Mouse (Mus musculus) hindbrain, embryonic 13.5 days (tissue): ENCODE measurements around the gene Clint1. TPM values are rescaled to one million over a fixed set of nuclear protein-coding genes. Genes with fewer than 3 reads are reported as not detected.
A peak's percentile ranks its signal among the peaks of the same experiment; 100 is the strongest.
"Not testable (repeated sequence)": the region's sequence is repeated elsewhere in the genome, so short reads cannot be mapped to it uniquely, and the experiment has no call there.

ENCODE experiments used
- ATAC-seq: fragments of 200-750 bp; cut with Nextera tagmentation; 2 replicates; pipeline ENCODE4 v1.8.0; 2017; ENCODE audit warnings: moderate TSS enrichment; ENCODE audit not compliant: low FRiP score
- H3K27ac ChIP-seq: fragments of 300-500 bp; sonication (generic); 2 replicates; pipeline ENCODE4 v1.5.1; 2015; ENCODE audit warnings: inconsistent platforms, mild to moderate bottlenecking, moderate library complexity
- H3K27me3 ChIP-seq: fragments of 300-500 bp; sonication (generic); 2 replicates; pipeline ENCODE4 v1.6.1; 2015; ENCODE audit warnings: mild to moderate bottlenecking, inconsistent platforms
- H3K36me3 ChIP-seq: fragments of 300-500 bp; sonication (generic); 2 replicates; pipeline ENCODE4 v1.6.1; 2015; ENCODE audit warnings: mild to moderate bottlenecking, inconsistent platforms
- H3K4me1 ChIP-seq: fragments of 300-500 bp; sonication (generic); replicated peaks from 2 replicates; pipeline ENCODE4 v1.6.1; 2015; ENCODE audit warnings: inconsistent platforms
- H3K4me2 ChIP-seq: fragments of 300-500 bp; sonication (generic); 2 replicates; pipeline ENCODE4 v1.6.1; 2015; ENCODE audit warnings: inconsistent platforms, mild to moderate bottlenecking, moderate library complexity
- H3K4me3 ChIP-seq: fragments of 300-500 bp; sonication (generic); 2 replicates; pipeline ENCODE4 v1.5.1; 2015; ENCODE audit warnings: mild to moderate bottlenecking, inconsistent platforms
- H3K9ac ChIP-seq: fragments of 300-500 bp; sonication (generic); 2 replicates; pipeline ENCODE4 v1.6.1; 2015; ENCODE audit warnings: mild to moderate bottlenecking, inconsistent platforms
- H3K9me3 ChIP-seq: fragments of 300-500 bp; sonication (generic); 2 replicates; pipeline ENCODE4 v1.6.1; 2016; ENCODE audit warnings: inconsistent platforms
- WGBS: fragments of 180-500 bp; shearing (Covaris S2); methylation state at CpG from one replicate; pipeline ENCODE4 v1.1.7; 2015; 5-methylcytosine and 5-hydroxymethylcytosine counted together
- polyA plus RNA-seq: library from polyadenylated mRNA; unstranded; fragments of >200 nt; fragmentation: Nextera tagmentation; extraction: Ambion mirVana; gene quantifications from 2 replicates; pipeline ENCODE4 v1.2.1, GENCODE M21; 2015

Clint1 gene
- polyA plus RNA-seq, 1 experiment from 2014 or later, result 48.1 TPM

GRCm38 (mm10) chr11:45873666-45874065, 21.8 kb downstream of the Clint1 start:
- peaks cover 4% of the 10 kb centered on the region; the same call in 1 of the 2 replicates for H3K36me3 ChIP-seq
- no peaks in the 10 kb centered on the region for H3K27me3 ChIP-seq
- H3K4me1 ChIP-seq, result 0 out of 2 replicates have a peak, but pooled peaks cover 3% of the 10 kb centered on the region
- no peak overlapping the region for H3K9ac ChIP-seq
- H3K4me3 ChIP-seq, result no peak overlapping the region
- H3K9me3 ChIP-seq, result no peaks in the 10 kb centered on the region
- ATAC-seq, result no peak
- 93% methylated on average over 1 of the region's 1 CpGs for WGBS
- H3K4me2 ChIP-seq, result no peak overlapping the region
- no peak overlapping the region for H3K27ac ChIP-seq

DNA sequence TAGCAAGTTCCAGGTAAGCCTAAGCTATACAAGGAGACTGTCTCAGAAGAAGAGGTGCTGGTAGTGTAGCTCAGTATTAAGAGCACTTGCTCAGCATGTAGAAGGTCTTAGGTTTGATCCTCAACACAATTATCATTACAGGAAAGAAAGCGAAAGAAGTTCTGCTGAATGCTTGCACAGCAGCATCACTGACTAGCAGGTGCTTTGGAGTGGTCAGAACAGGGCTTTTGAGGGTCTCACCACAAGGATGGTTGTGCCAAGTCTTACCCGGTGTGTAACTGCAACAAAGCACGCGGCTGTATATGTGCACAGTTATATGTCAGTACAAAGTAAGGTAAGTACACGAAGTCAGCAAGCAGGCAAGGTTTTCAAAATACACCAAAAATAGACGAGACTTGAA, 22.4 kb downstream of the Clint1 start:
- Histone ChIP-seq H3K36me3 (peaks cover 4% of the 10 kb centered on the region; the same call in 1 of the 2 replicates), H3K27me3 (no peaks in the 10 kb centered on the region), H3K4me1 (peaks cover 3% of the 10 kb centered on the region; the same call in 1 of the 2 replicates), H3K4me3 (no peak overlapping the region), H3K9me3 (no peaks in the 10 kb centered on the region), H3K27ac (no peak overlapping the region), H3K4me2 (no peak overlapping the region), H3K9ac (no peak overlapping the region)
- ATAC-seq, result no peak
- 98% methylated on average over 6 of the region's 6 CpGs for WGBS

DNA sequence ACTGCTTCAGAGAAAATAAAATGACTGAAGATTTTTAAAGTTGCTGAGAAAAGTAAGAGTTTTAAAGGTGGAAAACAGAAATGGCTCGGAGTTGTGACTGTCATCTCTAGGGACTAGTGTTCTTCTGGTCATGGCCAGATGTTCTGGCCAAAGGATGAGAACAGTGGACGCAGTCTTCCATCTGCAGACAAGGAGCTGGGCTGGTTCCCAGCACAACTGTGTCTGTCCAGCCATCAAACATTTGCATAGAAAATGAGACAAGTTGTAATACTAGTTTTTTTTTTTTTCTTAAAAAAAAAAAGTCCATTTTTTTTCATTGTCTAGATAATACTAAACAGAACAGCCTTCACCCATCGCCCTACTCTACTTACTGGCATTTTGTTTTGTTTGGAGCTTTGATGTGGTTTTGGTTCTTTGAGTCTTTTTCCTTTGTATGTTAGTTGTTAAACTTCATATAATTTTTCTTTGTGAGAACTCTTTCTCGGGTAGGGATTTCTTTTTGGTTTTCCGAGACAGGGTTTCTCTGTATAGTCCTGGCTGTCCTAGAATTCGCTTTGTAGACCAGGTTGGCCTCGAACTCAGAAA, 23.6 kb downstream of the Clint1 start:
- 95% methylated on average over 7 of the region's 7 CpGs for WGBS
- no peak overlapping the region for H3K9ac ChIP-seq
- no peak overlapping the region for H3K4me2 ChIP-seq

GRCm38 (mm10) chr11:45876036-45876435, 24.2 kb downstream of the Clint1 start:
- H3K9me3 ChIP-seq, result no peaks in the 10 kb centered on the region
- WGBS, result 91% methylated on average over 2 of the region's 2 CpGs
- no peak overlapping the region for H3K4me2 ChIP-seq
- H3K9ac ChIP-seq, result no peak overlapping the region
- no peak overlapping the region for H3K27ac ChIP-seq
- no peaks in the 10 kb centered on the region for H3K27me3 ChIP-seq
- H3K4me1 ChIP-seq, result peaks cover 10% of the 10 kb centered on the region
- ATAC-seq, result no peak
- H3K4me3 ChIP-seq, result no peak overlapping the region
- H3K36me3 ChIP-seq, result peaks cover 4% of the 10 kb centered on the region; the same call in 1 of the 2 replicates

More for the DNA sequence above, 23.6 kb downstream of the Clint1 start:
- H3K36me3 ChIP-seq, result peaks cover 4% of the 10 kb centered on the region; the same call in 1 of the 2 replicates
- no peak overlapping the region for H3K4me3 ChIP-seq
- no peaks in the 10 kb centered on the region for H3K27me3 ChIP-seq
- no peaks in the 10 kb centered on the region for H3K9me3 ChIP-seq
- ATAC-seq, result no peak
- H3K27ac ChIP-seq, result no peak overlapping the region
- peaks cover 4% of the 10 kb centered on the region for H3K4me1 ChIP-seq

DNA sequence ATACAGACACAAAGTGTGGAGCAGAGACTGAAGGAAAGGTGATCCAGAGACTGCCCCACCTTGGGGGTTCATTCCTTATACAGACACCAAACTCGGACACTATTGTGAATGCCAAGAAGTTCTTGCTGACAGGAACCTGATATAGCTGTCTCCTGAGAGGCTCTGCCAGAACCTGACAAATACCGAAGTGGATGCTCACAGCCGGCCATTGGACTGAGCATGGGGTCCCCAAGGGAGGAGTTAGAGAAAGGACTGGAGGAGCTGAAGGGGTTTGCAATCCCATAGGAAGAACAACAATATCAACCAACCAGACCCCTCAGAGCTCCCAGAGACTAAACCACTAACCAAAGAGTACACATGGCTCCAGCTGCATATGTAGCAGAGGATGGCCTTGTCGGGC, 27.5 kb downstream of the Clint1 start:
- H3K9ac ChIP-seq, H3K4me2 ChIP-seq, H3K27ac ChIP-seq, H3K36me3 ChIP-seq, H3K9me3 ChIP-seq, ATAC-seq, H3K4me3 ChIP-seq, H3K27me3 ChIP-seq: not testable (repeated sequence)
- peaks cover 21% of the 10 kb centered on the region for H3K4me1 ChIP-seq
- WGBS, result 78% methylated on average over 4 of the region's 4 CpGs

DNA sequence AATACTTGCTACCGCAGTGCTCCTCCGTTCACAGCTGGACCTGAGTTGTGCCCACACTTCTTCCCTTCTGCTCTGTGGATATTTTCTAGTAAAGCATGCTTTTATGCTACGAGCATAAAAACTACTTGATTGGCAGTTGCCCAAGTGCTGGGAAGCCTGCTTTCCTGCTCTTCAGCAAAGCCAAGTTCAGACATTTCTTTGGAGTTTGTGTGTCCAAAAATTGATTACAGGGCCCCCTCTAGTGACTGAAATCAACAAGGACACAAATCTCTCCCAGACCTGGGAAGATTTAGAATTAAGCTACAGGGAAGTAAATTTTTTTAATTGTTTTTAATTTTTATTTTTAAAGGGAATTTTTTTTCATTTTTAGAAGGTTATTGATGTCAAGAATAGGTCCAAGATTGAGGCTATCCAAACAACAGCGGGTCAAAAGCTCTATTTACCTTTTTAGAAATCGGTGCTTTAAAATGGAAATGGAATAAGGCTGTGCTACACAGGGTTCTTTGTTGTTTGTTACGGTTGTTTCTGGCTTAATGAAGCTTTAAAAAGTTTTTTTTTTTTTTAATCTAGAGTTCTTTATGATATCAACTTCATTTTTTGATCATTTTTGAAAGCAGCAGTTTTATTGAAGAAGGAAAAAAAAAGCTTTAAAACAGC, 29.3 kb downstream of the Clint1 start:
- H3K9ac ChIP-seq, result no peak overlapping the region
- no peaks in the 10 kb centered on the region for H3K9me3 ChIP-seq
- peaks cover 27% of the 10 kb centered on the region for H3K4me1 ChIP-seq
- H3K27ac ChIP-seq, result peak overlapping the region; percentile 8; the same call in 1 of the 2 replicates
- H3K4me3 ChIP-seq, result no peak overlapping the region
- 49% methylated on average over 6 of the region's 6 CpGs for WGBS
- peaks cover 6% of the 10 kb centered on the region; the same call in 1 of the 2 replicates for H3K36me3 ChIP-seq
- no peaks in the 10 kb centered on the region for H3K27me3 ChIP-seq
- H3K4me2 ChIP-seq, result no peak overlapping the region
- ATAC-seq, result no peak

DNA sequence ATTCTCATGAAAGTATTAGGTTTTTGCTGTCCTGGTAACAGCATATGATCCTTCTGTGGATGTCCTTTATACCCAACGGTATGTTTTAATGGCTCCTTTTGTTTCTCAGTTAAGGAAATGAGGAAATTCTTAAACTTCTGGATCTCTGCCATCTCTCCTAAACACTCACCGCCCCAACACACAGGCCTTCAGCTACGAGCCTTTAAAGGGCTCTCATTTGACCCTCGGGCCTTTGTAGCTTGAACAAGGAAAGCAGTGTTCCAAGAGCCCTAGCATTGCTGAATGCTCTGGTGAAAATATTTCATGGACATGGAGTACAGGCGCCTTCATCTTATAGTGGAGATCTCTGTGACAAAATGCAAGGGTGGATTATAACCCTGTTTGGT, 29.8 kb downstream of the Clint1 start:
- H3K9ac ChIP-seq, result no peak overlapping the region
- H3K9me3 ChIP-seq, result no peaks in the 10 kb centered on the region
- 33% methylated on average over 5 of the region's 5 CpGs for WGBS
- peak; percentile 65 for ATAC-seq
- peaks cover 31% of the 10 kb centered on the region for H3K4me1 ChIP-seq
- no peak overlapping the region for H3K4me2 ChIP-seq
- H3K4me3 ChIP-seq, result no peak overlapping the region
- peak overlapping the region; percentile 60 for H3K27ac ChIP-seq
- H3K36me3 ChIP-seq, result peaks cover 6% of the 10 kb centered on the region; the same call in 1 of the 2 replicates
- no peaks in the 10 kb centered on the region for H3K27me3 ChIP-seq

GRCm38 (mm10) chr11:45883270-45883931, 31.6 kb downstream of the Clint1 start:
- H3K9ac ChIP-seq, result no peak overlapping the region
- no peaks in the 10 kb centered on the region for H3K9me3 ChIP-seq
- H3K36me3 ChIP-seq, result peaks cover 13% of the 10 kb centered on the region
- 52% methylated on average over 8 of the region's 8 CpGs for WGBS
- no peaks in the 10 kb centered on the region for H3K27me3 ChIP-seq
- H3K4me2 ChIP-seq, result no peak overlapping the region
- H3K4me3 ChIP-seq, result no peak overlapping the region
- no peak for ATAC-seq
- no peak overlapping the region for H3K27ac ChIP-seq
- peaks cover 30% of the 10 kb centered on the region for H3K4me1 ChIP-seq

DNA sequence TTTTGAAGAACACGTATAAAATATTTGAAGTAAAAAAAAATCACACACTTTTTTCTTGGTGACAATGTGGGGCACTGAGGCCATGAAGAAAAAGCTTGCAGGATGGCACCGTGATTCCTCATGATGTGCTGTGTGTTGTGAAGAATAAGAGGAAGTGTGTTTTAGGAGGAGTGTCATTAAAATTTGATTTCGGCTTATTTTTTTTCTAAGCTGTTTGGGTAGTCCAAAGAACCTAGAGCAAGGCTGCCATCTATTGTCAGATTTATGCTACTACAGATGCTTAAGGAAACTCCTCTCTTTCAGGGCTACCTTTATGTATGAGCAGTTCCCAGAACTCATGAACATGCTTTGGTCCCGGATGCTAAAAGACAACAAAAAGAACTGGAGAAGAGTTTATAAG, 32.2 kb downstream of the Clint1 start:
- Histone ChIP-seq H3K36me3 (peaks cover 19% of the 10 kb centered on the region), H3K4me3 (no peak overlapping the region), H3K4me2 (no peak overlapping the region), H3K9me3 (no peaks in the 10 kb centered on the region), H3K9ac (no peak overlapping the region), H3K27me3 (no peaks in the 10 kb centered on the region), H3K27ac (no peak overlapping the region), H3K4me1 (peaks cover 30% of the 10 kb centered on the region)
- no peak for ATAC-seq
- WGBS, result 57% methylated on average over 4 of the region's 4 CpGs

GRCm38 (mm10) chr11:45885606-45886230, 33.9 kb downstream of the Clint1 start:
- no peaks in the 10 kb centered on the region for H3K27me3 ChIP-seq
- H3K4me3 ChIP-seq, result no peak overlapping the region
- ATAC-seq, result no peak
- H3K4me2 ChIP-seq, result no peak overlapping the region
- no peak overlapping the region; the same call in 1 of the 2 replicates for H3K27ac ChIP-seq
- peaks cover 26% of the 10 kb centered on the region for H3K4me1 ChIP-seq
- H3K36me3 ChIP-seq, result peaks cover 36% of the 10 kb centered on the region
- no peak overlapping the region for H3K9ac ChIP-seq
- 67% methylated on average over 5 of the region's 5 CpGs for WGBS
- H3K9me3 ChIP-seq, result no peaks in the 10 kb centered on the region

DNA sequence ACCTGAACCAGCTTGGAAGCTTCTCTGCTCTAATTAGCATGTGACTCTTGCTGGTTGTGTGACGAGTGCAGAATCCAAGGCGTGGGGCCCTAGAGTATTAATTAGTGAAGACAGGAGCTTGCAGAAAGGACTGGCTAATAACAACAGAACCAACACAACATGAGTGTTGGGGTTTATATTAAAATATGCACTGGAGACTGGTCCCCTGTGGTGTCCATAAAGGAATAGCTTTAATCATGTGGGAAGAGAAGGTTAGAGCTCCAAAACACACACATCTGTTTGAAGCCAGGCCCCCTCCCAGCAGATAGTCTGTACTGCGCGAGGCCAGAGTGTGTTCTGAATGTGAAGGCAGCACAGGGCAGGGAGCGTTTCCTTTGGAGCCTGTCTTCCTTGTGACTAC, 34.7 kb downstream of the Clint1 start:
- peaks cover 44% of the 10 kb centered on the region for H3K36me3 ChIP-seq
- 59% methylated on average over 5 of the region's 5 CpGs for WGBS
- peaks cover 23% of the 10 kb centered on the region for H3K4me1 ChIP-seq
- no peak overlapping the region for H3K4me2 ChIP-seq
- no peaks in the 10 kb centered on the region for H3K27me3 ChIP-seq
- peak; percentile 57 for ATAC-seq
- H3K9ac ChIP-seq, result no peak overlapping the region
- no peaks in the 10 kb centered on the region for H3K9me3 ChIP-seq
- H3K4me3 ChIP-seq, result no peak overlapping the region
- H3K27ac ChIP-seq, result peak overlapping the region; percentile 48; the same call in 1 of the 2 replicates

- peaks cover 13% of the 10 kb centered on the region for H3K4me1 ChIP-seq
- no peak overlapping the region for H3K27ac ChIP-seq
- no peak for ATAC-seq
- no peaks in the 10 kb centered on the region for H3K27me3 ChIP-seq
- no peak overlapping the region for H3K9ac ChIP-seq
- 89% methylated on average over 9 of the region's 9 CpGs for WGBS
- H3K4me3 ChIP-seq, result no peak overlapping the region
- H3K4me2 ChIP-seq, result no peak overlapping the region
- H3K9me3 ChIP-seq, result no peaks in the 10 kb centered on the region
- H3K36me3 ChIP-seq, result peaks cover 59% of the 10 kb centered on the region
Observed at GRCm38 (mm10) chr11:45888471-45889030, 36.7 kb downstream of the Clint1 start.
